Mouse (Mus musculus) embryonic fibroblast, embryonic 13.5 days (primary cell): ENCODE measurements around the gene Fbf1.

Experiments used
- CTCF ChIP-seq: IDR thresholded peaks from 2 replicates; pipeline ENCODE4 v1.5.1; 2011; ENCODE audit warnings: mild to moderate bottlenecking, control low read depth, low read length, moderate library complexity, borderline replicate concordance; ENCODE audit not compliant: insufficient read depth
- POLR2A ChIP-seq: IDR thresholded peaks from 2 replicates; pipeline ENCODE4 v1.6.1; 2011; ENCODE audit warnings: low read depth, mild to moderate bottlenecking, control low read depth, low read length, moderate library complexity

DNA sequence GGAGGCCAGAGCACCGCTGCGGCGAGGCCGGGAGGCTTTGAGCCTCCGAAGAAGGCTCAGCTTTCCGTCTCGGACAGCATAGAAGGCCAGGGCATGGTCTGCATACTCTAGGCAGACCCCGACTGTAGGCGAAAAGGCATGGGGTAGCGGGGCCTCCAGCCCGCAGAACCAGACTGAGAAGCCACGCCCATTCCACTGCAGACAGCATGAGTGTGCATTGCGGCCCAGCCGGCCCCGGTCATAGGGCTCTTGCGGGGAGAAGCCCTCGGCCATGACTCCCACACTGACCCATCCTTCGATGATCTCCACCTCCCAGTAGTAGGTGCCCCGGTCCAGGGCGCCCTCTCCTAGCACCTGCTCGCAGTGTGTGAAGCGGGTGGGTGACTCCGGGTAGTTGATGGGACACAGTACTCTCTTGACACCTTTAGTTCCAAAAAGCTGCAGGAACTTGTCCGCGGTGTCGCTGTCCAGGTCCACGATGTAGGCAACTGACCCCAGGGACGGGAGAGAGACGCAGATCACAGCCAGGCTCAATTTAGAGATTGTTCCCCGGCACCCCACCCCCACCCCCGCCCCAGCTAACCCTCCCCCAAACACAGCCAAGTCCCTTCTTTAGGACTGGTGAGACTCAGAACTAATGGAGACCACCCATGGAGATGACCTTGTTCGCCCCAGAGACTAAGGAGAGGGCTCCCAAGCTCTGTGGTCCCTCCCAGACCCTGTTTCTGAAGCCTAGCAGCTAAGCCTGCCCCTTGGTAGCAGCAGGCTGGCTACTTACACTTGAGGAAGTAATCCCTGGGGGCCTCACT is 61.6 kb downstream of the Fbf1 start:
- TF ChIP-seq CTCF, result no peak
- no peak for TF ChIP-seq POLR2A
